Mouse (Mus musculus) adipose tissue, adult 10 weeks (tissue): Measurements from ENCODE around the gene Tbc1d16. TPM values are rescaled to one million over a fixed set of nuclear protein-coding genes. Genes with fewer than 3 reads are reported as not detected.

ENCODE experiments used
- polyA plus RNA-seq: library from polyadenylated mRNA; stranded (reverse); fragments of 350-450 nt; fragmentation: Illumina TruSeq; extraction: RNeasy Lipid Tissue Mini Kit (QIAGEN cat#74804); gene quantifications from one replicate; pipeline ENCODE4 v1.2.3, GENCODE M21; 2014; ENCODE audit warnings: low read depth, low replicate concordance

Tbc1d16 gene
- 11.0 TPM for polyA plus RNA-seq

DNA sequence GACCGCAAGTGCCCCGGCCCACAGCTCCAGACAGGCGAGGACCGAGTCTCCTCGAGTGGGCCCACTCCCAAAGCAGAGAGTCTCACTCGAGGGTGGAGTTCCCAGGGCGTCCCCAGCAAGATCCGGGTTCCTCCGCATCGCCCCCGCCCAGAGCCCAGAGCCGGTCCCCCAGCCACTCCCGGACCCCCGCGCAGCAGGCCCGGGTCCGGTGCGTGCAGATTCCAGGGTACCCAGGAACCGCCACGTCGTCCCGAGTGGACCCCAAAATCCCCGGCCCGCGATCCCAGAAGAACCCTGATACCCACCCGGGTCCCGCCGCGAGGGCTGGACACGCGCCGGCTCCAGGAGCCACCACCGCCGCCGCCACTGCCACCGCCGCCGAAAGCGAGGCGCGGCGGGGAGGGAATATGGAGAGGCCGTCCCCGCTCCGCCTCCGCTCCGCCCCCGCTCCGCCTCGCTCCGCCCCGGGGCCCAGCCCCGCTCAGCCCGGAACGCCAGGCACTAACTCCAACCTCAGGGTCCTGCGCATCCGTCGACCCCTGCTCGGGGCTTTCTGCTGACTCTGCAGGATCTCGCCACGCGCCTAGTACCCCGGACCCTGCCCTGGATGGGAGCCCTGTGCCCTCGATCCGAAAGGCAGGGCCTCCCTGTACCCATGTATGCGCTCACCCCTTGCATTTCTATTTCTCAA is at the start of gene Tbc1d16, which contains the start of gene Ccdc40:
Gene Tbc1d16, minus strand, starts transcription at position 409 of the 691 bp plus-strand sequence.
Gene Ccdc40, plus strand, starts transcription at position 482 of the 691 bp plus-strand sequence.

DNA sequence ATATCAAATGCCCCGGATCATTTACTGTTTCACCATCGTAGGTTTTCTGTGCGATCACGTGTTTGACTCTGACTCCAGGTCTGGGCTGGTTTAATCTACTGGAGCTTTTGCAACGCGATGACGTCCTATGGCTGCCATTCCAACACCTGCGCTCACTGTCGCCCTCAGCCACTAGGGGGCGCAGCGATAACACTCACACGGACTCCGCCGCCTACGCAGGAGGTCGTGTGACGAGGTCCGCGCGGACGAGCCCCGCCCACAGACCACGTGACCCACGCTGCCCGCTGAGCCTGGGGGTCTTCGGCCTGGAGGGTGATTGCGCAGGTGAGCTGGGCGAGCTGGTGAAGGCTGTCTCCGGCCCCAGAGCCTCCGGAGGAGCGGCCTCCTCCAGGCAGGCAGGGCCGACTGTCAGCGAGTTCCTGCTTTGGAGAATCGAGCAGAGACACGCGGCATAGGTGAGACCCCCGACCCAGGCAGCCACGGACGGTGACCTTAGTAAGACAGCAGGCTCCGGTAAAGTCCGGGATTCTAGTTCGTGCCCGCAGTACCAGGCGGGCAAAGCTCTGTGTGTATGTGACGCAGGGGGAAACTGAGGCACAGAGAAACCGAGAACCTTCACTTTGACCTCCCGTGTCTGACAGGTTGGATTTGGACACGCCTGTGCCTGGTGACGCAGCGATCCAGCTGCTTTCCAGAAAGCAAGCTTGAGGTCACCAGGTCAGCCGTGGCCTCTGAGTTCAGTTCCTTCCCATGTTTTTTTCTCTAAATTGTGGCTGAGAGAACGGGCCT is 39.7 kb upstream of the Tbc1d16 start, which contains the start of gene Gaa:
Gene Gaa, plus strand, starts transcription at position 120 of the 789 bp plus-strand sequence.

Other genes starting within 250 kb of the Tbc1d16 start
- not detected for gene Enpp7, start 240.3 kb downstream of the Tbc1d16 start, polyA plus RNA-seq
- 2.7 TPM for gene Cbx2, start 205.5 kb downstream of the Tbc1d16 start, polyA plus RNA-seq
- gene Cbx8, start 187.5 kb downstream of the Tbc1d16 start, polyA plus RNA-seq = 6.0 TPM
- gene Cbx4, start 142.3 kb downstream of the Tbc1d16 start, polyA plus RNA-seq = 15.9 TPM
- 7.2 TPM for gene Ccdc40, start 73 bp upstream of the Tbc1d16 start, polyA plus RNA-seq
- gene Gaa, start 39.4 kb upstream of the Tbc1d16 start, polyA plus RNA-seq = 98.1 TPM
- 79.4 TPM for gene Eif4a3, start 71.6 kb upstream of the Tbc1d16 start, polyA plus RNA-seq
- 2.5 TPM for gene Card14, start 79.3 kb upstream of the Tbc1d16 start, polyA plus RNA-seq
- gene Sgsh, start 127.0 kb upstream of the Tbc1d16 start, polyA plus RNA-seq = 12.3 TPM
- gene Slc26a11, start 127.1 kb upstream of the Tbc1d16 start, polyA plus RNA-seq = 9.0 TPM
- 36.8 TPM for gene Rnf213, start 164.6 kb upstream of the Tbc1d16 start, polyA plus RNA-seq